In genomic region chr2:139338240-139338639, GRCm38 (mm10) we compare ENCODE assay signal across 17 mouse cellular contexts.
"Had no signal": no experiment of that assay in that cellular context is flagged by ENCODE, and none has a peak within 500 bp of the region (broad histone marks: within the 10 kb centered on the region; RNA-seq: fewer than 3 reads in every experiment).

No protein-coding gene starts in this region.

- H3K4me1 ChIP-seq: lung, embryonic 15.5 days; megakaryocyte, embryonic 14.5 days; neural tube, embryonic 12.5 days; stomach, embryonic 15.5 days had no signal

- H3K4me3 ChIP-seq: lung, embryonic 15.5 days; megakaryocyte, embryonic 14.5 days; midbrain, embryonic 13.5 days; midbrain, embryonic 15.5 days; neural tube, embryonic 12.5 days; stomach, embryonic 15.5 days had no signal

- H3K36me3 ChIP-seq: lung, embryonic 15.5 days; midbrain, embryonic 13.5 days; midbrain, embryonic 15.5 days; neural tube, embryonic 12.5 days; stomach, embryonic 15.5 days had no signal

- H3K4me2 ChIP-seq: lung, embryonic 15.5 days; midbrain, embryonic 11.5 days; midbrain, embryonic 13.5 days; midbrain, embryonic 15.5 days; neural tube, embryonic 12.5 days; stomach, embryonic 15.5 days had no signal

- H3K27me3 ChIP-seq: lung, embryonic 15.5 days; megakaryocyte, embryonic 14.5 days; midbrain, embryonic 13.5 days; midbrain, embryonic 15.5 days; neural tube, embryonic 12.5 days; stomach, embryonic 15.5 days had no signal

- H3K27ac ChIP-seq: lung, embryonic 15.5 days; macrophage; midbrain, embryonic 13.5 days; midbrain, embryonic 15.5 days; neural tube, embryonic 12.5 days; stomach, embryonic 15.5 days; stomach, postnatal 0 days had no signal

- ATAC-seq: lung, postnatal 0 days; midbrain, embryonic 13.5 days; midbrain, embryonic 15.5 days had no signal

- H3K9ac ChIP-seq: lung, embryonic 15.5 days; midbrain, embryonic 13.5 days; midbrain, embryonic 15.5 days; neural tube, embryonic 12.5 days; stomach, embryonic 15.5 days had no signal

- DNase-seq: lung, adult 2 months; lung, postnatal 14 days; lung, postnatal 36 days; right cerebral cortex, postnatal 14 days; thymus, adult 2 months; thymus, postnatal 25 days; thymus, postnatal 4 days had no signal

- H3K9me3 ChIP-seq: lung, embryonic 15.5 days; midbrain, embryonic 13.5 days; midbrain, embryonic 15.5 days; neural tube, embryonic 12.5 days; stomach, embryonic 15.5 days had no signal
